Mouse (Mus musculus) erythroblast, embryonic 14.5 days (primary cell): ENCODE data around the gene Chrna1. TPM values are rescaled to one million over a fixed set of nuclear protein-coding genes. Genes with fewer than 3 reads are reported as not detected.
A peak's percentile ranks its signal among the peaks of the same experiment; 100 is the strongest.
"Not testable (repeated sequence)": the region's sequence is repeated elsewhere in the genome, so short reads cannot be mapped to it uniquely, and the experiment has no call there.

Experiments used
- H3K27me3 ChIP-seq: 2 replicates; pipeline ENCODE4 v1.6.1; 2012; ENCODE audit warnings: inconsistent platforms; ENCODE audit not compliant: control insufficient read depth
- H3K36me3 ChIP-seq: 2 replicates; pipeline ENCODE4 v1.6.1; 2012; ENCODE audit warnings: mild to moderate bottlenecking, inconsistent platforms; ENCODE audit not compliant: control insufficient read depth
- H3K4me1 ChIP-seq: 2 replicates; pipeline ENCODE4 v1.6.1; 2012; ENCODE audit warnings: inconsistent platforms; ENCODE audit not compliant: control insufficient read depth
- H3K4me3 ChIP-seq: replicated peaks from 2 replicates; pipeline ENCODE3; 2012; ENCODE audit warnings: moderate library complexity, mild to moderate bottlenecking, inconsistent platforms
- H3K9me3 ChIP-seq: 2 replicates; pipeline ENCODE4 v1.6.1; 2012; ENCODE audit warnings: low read length, inconsistent platforms, mixed read lengths; ENCODE audit not compliant: control insufficient read depth
- GATA1 ChIP-seq: IDR thresholded peaks from 2 replicates; pipeline ENCODE4 v1.6.1; 2012; ENCODE audit warnings: low read length, inconsistent platforms, mixed read lengths
- TAL1 ChIP-seq: IDR thresholded peaks from 3 replicates; pipeline ENCODE4 v1.6.1; 2012; ENCODE audit warnings: low read length, inconsistent platforms, mixed read lengths
- polyA plus RNA-seq: library from polyadenylated mRNA; stranded (reverse); fragments of >175 nt; gene quantifications from 2 replicates; pipeline ENCODE4 v1.2.3, GENCODE M21; 2012

The Chrna1 gene
- polyA plus RNA-seq, 1 experiment = not detected

DNA sequence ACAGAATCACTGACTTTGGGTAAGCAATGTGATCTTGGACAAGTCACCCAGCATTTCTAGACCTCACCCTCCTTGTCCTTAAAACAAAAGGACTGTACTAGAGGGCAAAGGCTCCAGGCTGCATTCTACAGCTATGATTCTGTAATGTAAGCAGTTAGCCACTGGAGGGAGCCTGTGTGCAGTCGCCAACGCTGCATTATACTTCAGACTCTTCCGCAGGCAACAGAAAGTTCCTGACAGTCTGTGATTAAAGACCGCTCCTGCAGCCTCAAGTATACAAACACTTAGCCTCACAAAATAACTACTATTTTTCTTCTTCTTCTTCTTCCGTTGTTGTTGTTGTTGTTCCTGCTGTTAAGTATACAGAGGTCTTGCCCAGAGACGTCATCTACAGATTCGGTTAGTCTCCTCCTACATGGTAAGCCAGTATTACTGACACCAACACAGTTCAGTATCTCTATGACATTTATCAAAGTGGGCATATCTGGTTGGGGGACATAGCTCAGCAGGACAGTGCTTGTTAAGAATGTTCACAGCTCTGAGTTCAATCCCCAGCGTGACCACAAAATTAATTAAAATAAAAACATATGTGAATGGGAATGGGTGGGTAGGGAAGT lies 13.0 kb downstream of the Chrna1 start:
- Histone ChIP-seq H3K4me3 (no peak overlapping the region), H3K9me3 (no peaks in the 10 kb centered on the region), H3K36me3 (no peaks in the 10 kb centered on the region), H3K27me3 (peaks cover 5% of the 10 kb centered on the region), H3K4me1 (no peaks in the 10 kb centered on the region)
- TF ChIP-seq TAL1 (no peak), GATA1 (no peak)

DNA sequence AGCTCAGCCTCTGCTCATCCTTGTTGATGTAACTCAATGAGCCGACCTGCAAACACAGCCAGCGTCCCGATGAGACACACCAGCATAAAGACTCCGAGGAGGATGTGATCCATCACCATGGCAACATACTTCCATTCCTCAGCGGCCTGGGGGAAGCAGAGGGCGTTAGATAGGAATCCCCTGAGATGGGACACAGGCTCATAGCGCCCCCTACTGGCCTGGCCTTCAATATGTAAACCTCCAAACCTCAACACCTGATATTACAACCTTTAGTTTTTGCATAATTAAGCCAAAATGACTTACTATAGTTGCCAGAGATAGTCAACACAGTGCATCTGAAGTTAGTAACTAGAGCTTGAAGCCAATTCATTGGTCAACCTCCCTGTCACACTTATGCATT lies 14.0 kb downstream of the Chrna1 start:
- no peak for TF ChIP-seq TAL1
- TF ChIP-seq GATA1 = no peak
- Histone ChIP-seq H3K9me3 (no peaks in the 10 kb centered on the region), H3K36me3 (no peaks in the 10 kb centered on the region), H3K4me3 (no peak overlapping the region), H3K4me1 (peaks cover 7% of the 10 kb centered on the region), H3K27me3 (peaks cover 5% of the 10 kb centered on the region)

DNA sequence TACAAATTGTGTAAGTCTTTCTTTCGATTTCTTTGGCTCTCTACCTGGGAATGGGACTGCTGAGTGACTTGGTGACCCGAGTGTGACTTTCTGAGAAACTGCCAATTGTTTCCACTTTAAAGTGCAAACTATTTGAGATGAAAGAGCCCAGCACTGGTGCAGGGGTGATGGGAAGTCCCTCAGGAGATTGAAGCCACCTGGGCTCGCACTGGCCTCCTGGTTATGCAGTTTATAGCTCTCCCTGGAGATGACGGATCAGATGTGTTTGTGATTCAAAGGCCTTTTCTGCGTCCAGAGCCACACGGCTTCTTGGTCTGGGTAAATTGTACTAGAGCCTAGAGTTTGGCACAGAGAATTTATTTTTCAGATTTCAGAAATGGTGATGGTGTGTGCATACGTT lies 16.4 kb downstream of the Chrna1 start:
- no peaks in the 10 kb centered on the region for H3K9me3 ChIP-seq
- H3K27me3 ChIP-seq = peaks cover 12% of the 10 kb centered on the region; the same call in 1 of the 2 replicates
- H3K4me1 ChIP-seq = peaks cover 10% of the 10 kb centered on the region
- no peak overlapping the region for H3K4me3 ChIP-seq
- no peaks in the 10 kb centered on the region for H3K36me3 ChIP-seq
- TF ChIP-seq TAL1 (no peak), GATA1 (no peak)

DNA sequence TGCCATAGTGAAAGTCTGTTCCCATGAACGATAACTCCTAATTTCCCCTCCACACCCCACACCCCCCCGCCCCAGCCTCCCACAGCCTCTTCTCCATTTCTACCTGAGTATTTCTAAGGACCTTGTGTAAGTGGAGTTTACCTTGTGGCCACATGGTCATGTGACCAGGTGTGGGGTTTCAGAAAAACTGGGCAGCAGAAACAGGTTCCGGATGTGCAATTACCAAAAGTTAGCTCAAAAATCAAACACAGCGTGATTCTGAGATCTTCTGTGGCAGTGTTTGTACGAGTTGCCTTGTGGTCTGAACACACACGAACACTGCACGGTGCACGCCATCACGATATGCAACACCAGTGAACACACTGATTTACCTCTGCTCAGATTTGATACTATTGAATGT lies 17.5 kb downstream of the Chrna1 start:
- H3K4me3 ChIP-seq = no peak overlapping the region
- no peaks in the 10 kb centered on the region for H3K36me3 ChIP-seq
- no peaks in the 10 kb centered on the region for H3K9me3 ChIP-seq
- peaks cover 9% of the 10 kb centered on the region; the same call in 1 of the 2 replicates for H3K27me3 ChIP-seq
- H3K4me1 ChIP-seq = peaks cover 10% of the 10 kb centered on the region
- TF ChIP-seq GATA1 = no peak
- no peak for TF ChIP-seq TAL1

DNA sequence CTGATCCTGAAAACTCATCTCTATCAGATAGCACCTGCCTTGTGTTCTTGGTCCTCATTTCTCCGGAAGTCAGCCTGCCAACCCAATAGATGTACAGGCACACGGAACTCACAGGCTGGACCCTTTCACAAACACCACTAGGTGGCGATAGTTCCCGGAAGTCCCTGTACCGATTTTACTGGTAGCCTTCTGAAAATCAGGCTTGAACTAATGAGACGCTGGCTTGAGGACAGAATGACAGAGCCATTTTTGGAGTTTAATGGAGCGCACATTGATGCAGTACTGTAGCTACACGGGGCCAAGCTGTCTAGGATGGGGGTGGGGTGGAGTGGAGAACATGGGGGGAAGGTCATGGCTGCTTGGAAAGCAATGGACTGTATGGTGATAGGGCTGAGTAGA lies 18.5 kb downstream of the Chrna1 start:
- H3K36me3 ChIP-seq = no peaks in the 10 kb centered on the region
- peaks cover 9% of the 10 kb centered on the region; the same call in 1 of the 2 replicates for H3K27me3 ChIP-seq
- TF ChIP-seq GATA1 (no peak), TAL1 (no peak)
- H3K4me1 ChIP-seq = peaks cover 10% of the 10 kb centered on the region
- H3K4me3 ChIP-seq = peak overlapping the region; percentile 3
- H3K9me3 ChIP-seq = no peaks in the 10 kb centered on the region

DNA sequence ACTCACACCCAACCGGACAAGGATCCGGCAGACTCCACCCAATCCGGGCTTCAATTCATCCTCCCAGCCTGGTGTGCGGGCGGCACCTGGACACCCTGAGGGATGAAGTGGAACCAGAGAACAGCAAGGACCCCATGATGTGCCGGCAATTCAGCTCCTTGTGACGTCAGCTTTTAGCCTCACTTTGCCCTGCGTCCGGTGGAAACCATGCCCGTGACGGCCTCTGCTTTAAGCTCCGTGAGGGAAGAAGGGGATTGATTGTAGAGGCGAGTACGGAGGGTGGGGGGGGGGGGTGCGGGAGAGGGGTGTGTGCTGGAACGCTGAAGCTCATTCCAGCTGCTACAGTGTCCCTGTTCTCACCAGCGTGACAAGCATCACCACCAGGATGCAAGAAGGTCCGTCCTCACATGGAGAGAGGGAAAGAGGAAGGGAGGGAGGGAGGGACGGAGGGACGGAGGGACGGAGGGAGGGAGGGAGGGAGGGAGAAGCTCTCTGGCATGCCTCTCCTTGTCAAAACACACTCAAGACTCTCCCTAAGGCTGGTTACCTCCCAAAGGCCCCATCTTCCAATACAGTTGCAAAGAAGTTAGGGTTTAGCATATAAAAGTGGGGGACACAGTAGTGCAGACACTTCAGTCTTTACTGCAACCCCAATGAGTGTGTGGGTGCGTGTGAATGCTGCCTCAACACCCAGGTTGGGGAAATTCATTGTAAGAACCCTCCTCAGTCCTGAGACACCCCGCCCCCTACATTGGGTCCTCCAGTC lies 19.1 kb downstream of the Chrna1 start:
- Histone ChIP-seq H3K27me3 (peaks cover 9% of the 10 kb centered on the region; the same call in 1 of the 2 replicates), H3K36me3 (no peaks in the 10 kb centered on the region), H3K9me3 (no peaks in the 10 kb centered on the region), H3K4me1 (peaks cover 10% of the 10 kb centered on the region), H3K4me3 (peak overlapping the region; percentile 30)
- no peak for TF ChIP-seq GATA1

DNA sequence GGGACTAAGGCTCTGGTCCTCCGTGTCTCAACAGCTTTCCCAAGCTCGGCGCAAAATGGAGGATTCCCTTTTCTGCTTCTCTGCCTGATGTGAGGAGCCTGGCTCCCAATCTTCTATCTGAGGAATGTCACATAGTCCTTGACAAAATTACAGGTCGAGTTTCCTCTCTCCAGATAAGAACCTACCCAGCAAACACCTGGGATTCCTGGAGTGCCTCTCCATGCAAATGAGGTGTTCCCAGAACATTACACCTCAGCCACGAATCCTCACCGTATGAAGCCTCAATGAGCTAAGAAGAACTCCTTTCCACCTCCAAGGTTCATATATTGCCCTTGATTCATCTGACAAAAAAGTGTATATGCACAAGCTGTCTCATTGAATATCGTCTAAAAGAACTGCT lies 19.7 kb downstream of the Chrna1 start:
- Histone ChIP-seq H3K9me3 (no peaks in the 10 kb centered on the region), H3K4me3 (no peak overlapping the region), H3K36me3 (no peaks in the 10 kb centered on the region), H3K27me3 (peaks cover 9% of the 10 kb centered on the region; the same call in 1 of the 2 replicates), H3K4me1 (peaks cover 10% of the 10 kb centered on the region)
- TF ChIP-seq GATA1 (no peak), TAL1 (no peak)

DNA sequence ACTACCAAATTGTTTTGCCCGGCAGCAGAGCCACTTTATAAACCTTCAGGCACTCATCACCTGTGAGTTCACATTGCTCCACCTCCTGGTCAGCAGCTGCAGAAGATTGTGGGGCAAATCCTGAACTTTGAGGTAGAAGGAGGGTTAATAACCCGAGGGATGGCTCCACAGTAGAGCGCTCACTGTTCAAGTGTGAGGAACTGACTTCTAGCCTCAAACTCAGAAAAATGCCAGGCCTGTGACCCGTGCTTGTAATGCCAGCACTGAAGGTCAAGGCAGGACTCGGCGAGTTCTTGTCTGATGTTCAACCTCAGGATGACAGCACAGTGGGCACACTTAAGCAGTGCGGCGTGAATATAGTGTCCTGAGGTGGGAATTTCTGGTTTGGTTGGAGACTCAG lies 22.2 kb downstream of the Chrna1 start:
- Histone ChIP-seq H3K9me3 (no peaks in the 10 kb centered on the region), H3K27me3 (peaks cover 9% of the 10 kb centered on the region; the same call in 1 of the 2 replicates), H3K4me1 (peaks cover 10% of the 10 kb centered on the region)

DNA sequence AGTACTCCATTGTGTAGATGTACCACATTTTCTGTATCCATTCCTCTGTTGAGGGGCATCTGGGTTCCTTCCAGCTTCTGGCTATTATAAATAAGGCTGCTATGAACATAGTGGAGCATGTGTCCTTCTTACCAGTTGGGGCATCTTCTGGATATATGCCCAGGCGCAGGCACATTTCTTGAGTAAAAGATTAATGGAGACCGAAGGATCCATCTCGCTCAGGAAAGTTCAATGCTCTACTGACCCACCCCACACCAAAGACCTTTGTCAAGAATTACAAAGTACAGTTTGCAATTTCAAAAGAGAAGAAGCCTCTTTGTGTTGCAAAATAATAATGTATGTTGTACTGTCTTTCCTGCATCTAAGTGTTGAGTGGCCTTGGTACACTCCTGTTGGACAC lies 23.1 kb downstream of the Chrna1 start:
- H3K36me3 ChIP-seq, H3K27me3 ChIP-seq, H3K4me3 ChIP-seq, H3K9me3 ChIP-seq: not testable (repeated sequence)
- peaks cover 10% of the 10 kb centered on the region for H3K4me1 ChIP-seq

More for the DNA sequence above, 22.2 kb downstream of the Chrna1 start:
- H3K4me3 ChIP-seq = no peak overlapping the region
- no peaks in the 10 kb centered on the region for H3K36me3 ChIP-seq
- no peak for TF ChIP-seq GATA1
- no peak for TF ChIP-seq TAL1
